Mouse (Mus musculus) hindbrain, postnatal 0 days (tissue): ENCODE measurements around the gene Ap1s3. TPM values are rescaled to one million over a fixed set of nuclear protein-coding genes. Genes with fewer than 3 reads are reported as not detected.
"Not testable (repeated sequence)": the region's sequence is repeated elsewhere in the genome, so short reads cannot be mapped to it uniquely, and the experiment has no call there.

Experiments
- ATAC-seq: fragments of 200-750 bp; cut with Nextera tagmentation; 2 replicates; pipeline ENCODE4 v1.8.0; 2017; ENCODE audit warnings: mild to moderate bottlenecking, moderate TSS enrichment, moderate library complexity
- DNase-seq: peaks from one replicate; pipeline ENCODE4 v3.0.0-alpha.2; 2015; ENCODE audit warnings: low spot score
- H3K27ac ChIP-seq: fragments of 300-500 bp; sonication (generic); 2 replicates; pipeline ENCODE4 v1.5.1; 2014; ENCODE audit warnings: mild to moderate bottlenecking
- H3K27me3 ChIP-seq: fragments of 300-500 bp; sonication (generic); 2 replicates; pipeline ENCODE4 v1.6.1; 2014; ENCODE audit warnings: low read length, mixed read lengths; ENCODE audit not compliant: insufficient read depth
- H3K36me3 ChIP-seq: fragments of 300-500 bp; sonication (generic); 2 replicates; pipeline ENCODE4 v1.6.1; 2014; ENCODE audit warnings: low read length, mixed read lengths; ENCODE audit not compliant: insufficient read depth
- H3K4me1 ChIP-seq: fragments of 300-500 bp; sonication (generic); 2 replicates; pipeline ENCODE4 v1.6.1; 2014; ENCODE audit warnings: antibody characterized with exemption, low read length, mixed read lengths; ENCODE audit not compliant: insufficient read depth
- H3K4me2 ChIP-seq: fragments of 300-500 bp; sonication (generic); 2 replicates; pipeline ENCODE4 v1.6.1; 2014; ENCODE audit warnings: low read depth, mild to moderate bottlenecking, low read length, moderate library complexity, mixed read lengths
- H3K4me3 ChIP-seq: fragments of 300-500 bp; sonication (generic); 2 replicates; pipeline ENCODE4 v1.5.1; 2014; ENCODE audit warnings: low read length
- H3K9ac ChIP-seq: fragments of 300-500 bp; sonication (generic); replicated peaks from 2 replicates; pipeline ENCODE4 v1.6.1; 2014; ENCODE audit warnings: mild to moderate bottlenecking, low read length, moderate library complexity, mixed read lengths
- H3K9me3 ChIP-seq: fragments of 300-500 bp; sonication (generic); 2 replicates; pipeline ENCODE4 v1.6.1; 2016; ENCODE audit warnings: low read length, mixed read lengths
- CTCF ChIP-seq: IDR thresholded peaks from 2 replicates; pipeline ENCODE4 v1.5.1; 2016; ENCODE audit warnings: antibody characterized with exemption, control low read depth, low read depth
- WGBS: fragments of 180-500 bp; shearing (Covaris S2); extraction: QIAGEN DNeasy Blood & Tissue Kit; methylation state at CpG from one replicate; pipeline ENCODE4 v1.1.7; 2014; 5-methylcytosine and 5-hydroxymethylcytosine counted together
- polyA plus RNA-seq: library from polyadenylated mRNA; unstranded; fragments of >200 nt; fragmentation: Nextera tagmentation; extraction: Ambion mirVana; gene quantifications from 2 replicates; pipeline ENCODE4 v1.2.1, GENCODE M21; 2015
- total RNA-seq: library from RNA; depleted of rRNA; stranded (reverse); fragments of >200 nt; gene quantifications from 2 replicates; pipeline ENCODE4 v1.2.3, GENCODE M21; 2014

Ap1s3 gene
- total and polyA plus RNA-seq, 2 experiments from 2014 or later = 0.16 to 2.0 TPM

DNA sequence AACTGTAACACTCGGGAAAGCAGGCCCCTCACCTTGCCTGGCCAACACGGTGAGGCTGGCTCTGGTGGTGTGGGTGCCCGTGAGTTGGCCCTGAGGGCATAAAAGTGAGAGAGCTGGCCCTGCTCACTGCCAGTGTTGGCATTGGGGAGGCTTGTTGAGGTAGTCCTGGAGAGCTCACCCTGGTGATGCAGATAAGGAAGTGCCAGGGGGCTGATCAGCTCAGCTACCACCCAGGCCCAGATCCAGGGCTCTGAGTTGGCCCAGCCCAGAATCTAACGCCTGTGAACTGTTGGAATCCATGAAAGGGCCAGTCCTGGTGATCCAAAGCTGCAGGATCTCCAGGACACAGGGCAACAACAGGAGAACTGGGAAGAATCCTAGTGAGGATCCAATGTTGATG is 40.3 kb downstream of the Ap1s3 start:
- Histone ChIP-seq H3K36me3 (no peaks in the 10 kb centered on the region), H3K4me2 (no peak overlapping the region), H3K9ac (no peak overlapping the region), H3K4me1 (no peaks in the 10 kb centered on the region), H3K9me3 (no peaks in the 10 kb centered on the region), H3K27ac (no peak overlapping the region), H3K4me3 (no peak overlapping the region), H3K27me3 (no peaks in the 10 kb centered on the region)
- DNase-seq = no peak
- 90% methylated on average over 4 of the region's 4 CpGs for WGBS
- TF ChIP-seq CTCF = no peak
- no peak for ATAC-seq

DNA sequence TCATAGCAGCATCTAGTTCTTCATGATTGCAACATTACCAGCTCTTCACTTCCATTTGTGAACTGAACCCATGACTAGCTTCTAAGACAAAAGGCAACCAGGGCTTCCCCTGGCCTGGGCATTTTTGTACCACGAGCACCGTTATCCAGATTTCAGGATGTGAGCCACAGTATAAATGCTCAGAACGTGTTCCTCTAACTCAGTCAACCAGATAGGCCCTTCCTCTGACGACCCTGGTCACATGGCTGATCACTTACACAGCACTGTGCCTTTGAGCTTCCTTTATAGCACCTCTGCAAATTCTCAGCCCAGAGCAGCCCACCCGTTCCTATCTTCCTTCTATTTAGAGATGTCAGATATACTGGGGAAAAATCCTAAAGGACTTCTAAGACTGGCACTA is 42.0 kb downstream of the Ap1s3 start:
- 87% methylated on average over 5 of the region's 5 CpGs for WGBS
- Histone ChIP-seq H3K27ac (no peak overlapping the region), H3K4me3 (no peak overlapping the region), H3K4me1 (no peaks in the 10 kb centered on the region), H3K9ac (no peak overlapping the region), H3K9me3 (no peaks in the 10 kb centered on the region), H3K36me3 (no peaks in the 10 kb centered on the region), H3K27me3 (no peaks in the 10 kb centered on the region), H3K4me2 (no peak overlapping the region)
- no peak for DNase-seq
- TF ChIP-seq CTCF = no peak
- no peak for ATAC-seq

DNA sequence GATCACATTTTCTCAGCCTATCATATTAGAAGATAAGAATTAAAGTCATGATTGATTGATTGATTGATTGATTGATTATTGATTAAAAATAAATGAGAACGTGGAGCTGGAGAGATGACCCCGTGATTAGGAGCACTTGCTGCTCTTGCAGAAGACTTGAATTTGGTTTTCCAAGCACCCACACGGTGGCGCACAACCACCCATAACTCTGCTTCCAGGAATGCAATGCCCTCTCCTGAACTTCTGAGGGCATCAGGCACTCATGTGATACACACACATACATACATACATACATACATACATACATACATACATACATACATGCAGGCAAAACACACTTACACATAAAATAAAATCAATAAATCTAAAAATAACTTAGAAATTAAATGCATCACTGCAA is 45.6 kb downstream of the Ap1s3 start:
- Histone ChIP-seq H3K4me1 (no peaks in the 10 kb centered on the region), H3K27ac (no peak overlapping the region), H3K4me3 (no peak overlapping the region), H3K27me3 (no peaks in the 10 kb centered on the region), H3K4me2 (no peak overlapping the region), H3K9me3 (no peaks in the 10 kb centered on the region), H3K36me3 (no peaks in the 10 kb centered on the region), H3K9ac (no peak overlapping the region)
- TF ChIP-seq CTCF = peak; percentile 45
- no peak for DNase-seq
- no peak for ATAC-seq
- WGBS = 69% methylated on average over 4 of the region's 4 CpGs

DNA sequence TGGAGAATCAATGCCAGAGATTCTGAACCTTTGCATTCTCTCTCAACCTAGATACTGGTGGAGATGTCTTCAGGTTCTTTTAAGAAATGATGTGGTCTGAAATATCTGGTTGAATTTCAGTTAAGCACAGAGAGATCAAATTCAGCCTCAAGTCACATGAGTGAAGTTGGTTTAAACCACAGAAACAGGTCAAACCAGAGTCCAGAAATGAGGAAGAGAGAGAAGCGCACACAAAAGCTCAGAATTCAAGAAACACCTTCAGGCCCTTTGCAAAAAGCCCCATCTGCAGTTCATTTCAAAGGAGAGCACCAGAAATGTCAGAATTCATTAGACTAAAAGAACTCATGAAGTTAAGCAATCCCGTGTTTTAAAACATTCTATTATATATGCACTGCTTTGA is 52.3 kb downstream of the Ap1s3 start:
- H3K4me1 ChIP-seq = no peaks in the 10 kb centered on the region
- TF ChIP-seq CTCF = no peak
- WGBS = 82% methylated on average over 2 of the region's 2 CpGs

GRCm38 (mm10) chr1:79616492-79616891 is 55.3 kb downstream of the Ap1s3 start:
- Histone ChIP-seq H3K27me3 (no peaks in the 10 kb centered on the region), H3K9ac (no peak overlapping the region), H3K4me2 (no peak overlapping the region), H3K9me3 (0 out of 2 replicates have a peak, but pooled peaks cover 7% of the 10 kb centered on the region), H3K27ac (no peak overlapping the region), H3K4me1 (no peaks in the 10 kb centered on the region), H3K4me3 (no peak overlapping the region), H3K36me3 (no peaks in the 10 kb centered on the region)
- TF ChIP-seq CTCF = no peak
- 36% methylated on average over 2 of the region's 2 CpGs for WGBS
- ATAC-seq = no peak
- no peak for DNase-seq

More for the DNA sequence above, 52.3 kb downstream of the Ap1s3 start:
- Histone ChIP-seq H3K9ac (no peak overlapping the region), H3K9me3 (0 out of 2 replicates have a peak, but pooled peaks cover 6% of the 10 kb centered on the region), H3K27ac (no peak overlapping the region), H3K4me2 (no peak overlapping the region), H3K27me3 (no peaks in the 10 kb centered on the region), H3K4me3 (no peak overlapping the region), H3K36me3 (no peaks in the 10 kb centered on the region)
- no peak for ATAC-seq
- DNase-seq = no peak

GRCm38 (mm10) chr1:79614456-79614855 is 57.3 kb downstream of the Ap1s3 start:
- 99% methylated on average over 6 of the region's 6 CpGs for WGBS
- TF ChIP-seq CTCF = no peak
- ATAC-seq = no peak

GRCm38 (mm10) chr1:79611271-79611670 is 60.5 kb downstream of the Ap1s3 start:
- H3K27ac ChIP-seq, H3K9me3 ChIP-seq, H3K4me3 ChIP-seq, H3K4me2 ChIP-seq, ATAC-seq, DNase-seq, H3K36me3 ChIP-seq, H3K27me3 ChIP-seq, H3K9ac ChIP-seq, H3K4me1 ChIP-seq: not testable (repeated sequence)
- WGBS = 98% methylated on average over 5 of the region's 5 CpGs

More at GRCm38 (mm10) chr1:79614456-79614855, 57.3 kb downstream of the Ap1s3 start:
- H3K27me3 ChIP-seq = no peaks in the 10 kb centered on the region
- no peaks in the 10 kb centered on the region for H3K4me1 ChIP-seq
- 0 out of 2 replicates have a peak, but pooled peaks cover 7% of the 10 kb centered on the region for H3K9me3 ChIP-seq
- no peaks in the 10 kb centered on the region for H3K36me3 ChIP-seq
- no peak for DNase-seq
- no peak overlapping the region for H3K27ac ChIP-seq
- no peak overlapping the region for H3K4me3 ChIP-seq
- no peak overlapping the region for H3K4me2 ChIP-seq
- H3K9ac ChIP-seq = no peak overlapping the region

GRCm38 (mm10) chr1:79608856-79609255 is 62.9 kb downstream of the Ap1s3 start:
- not testable (repeated sequence) for H3K27ac ChIP-seq, H3K36me3 ChIP-seq, H3K27me3 ChIP-seq, H3K4me2 ChIP-seq, H3K4me3 ChIP-seq, H3K9me3 ChIP-seq, H3K4me1 ChIP-seq, ATAC-seq, H3K9ac ChIP-seq
- peak; percentile 59 for DNase-seq
- 20% methylated on average over 5 of the region's 5 CpGs for WGBS
